Mouse (Mus musculus) kidney, adult 9 months (tissue): ENCODE data around the gene Ifitm1.
A peak's percentile ranks its signal among the peaks of the same experiment; 100 is the strongest.

ENCODE experiments used
- DNase-seq: peaks from one replicate; pipeline ENCODE4 v3.0.0; 2022

The Ifitm1 gene

DNA sequence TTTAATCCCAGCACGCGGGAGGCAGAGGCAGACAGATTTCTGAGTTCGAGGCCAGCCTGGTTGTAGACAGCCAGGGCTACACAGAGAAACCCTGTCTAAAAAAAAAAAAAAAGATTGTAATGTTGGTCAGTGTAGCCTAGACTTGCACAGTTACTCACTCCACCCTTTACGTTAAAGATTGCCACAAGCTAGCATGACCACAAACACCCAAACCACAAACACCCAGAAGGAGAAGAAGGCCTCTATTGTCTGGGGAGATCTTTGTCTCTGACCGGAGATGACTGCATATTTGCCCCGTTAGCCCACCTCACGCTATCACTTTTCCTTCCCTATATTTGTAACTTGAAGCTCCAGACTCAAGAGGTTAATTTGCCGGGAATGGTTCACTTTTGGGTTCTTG is 14.7 kb downstream of the Ifitm1 start:
- no peak for DNase-seq

DNA sequence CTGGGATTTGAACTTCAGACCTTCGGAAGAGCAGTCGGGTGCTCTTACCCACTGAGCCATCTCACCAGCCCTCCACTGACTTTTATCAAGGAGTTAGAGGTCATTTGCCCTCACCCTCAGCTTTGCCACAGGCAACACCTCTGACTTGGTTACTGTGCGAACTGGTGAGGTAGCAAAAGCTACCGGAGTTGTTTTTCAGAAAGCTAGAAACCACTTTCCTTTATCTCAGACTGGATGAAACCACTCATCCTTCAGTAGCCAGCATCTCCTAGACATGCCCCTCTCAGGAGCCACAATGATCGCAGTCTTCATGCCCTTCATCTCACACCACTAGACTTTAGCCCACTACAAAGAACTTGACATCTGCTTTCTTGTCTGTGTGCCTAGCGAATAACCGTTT is 15.9 kb downstream of the Ifitm1 start:
- DNase-seq = no peak

DNA sequence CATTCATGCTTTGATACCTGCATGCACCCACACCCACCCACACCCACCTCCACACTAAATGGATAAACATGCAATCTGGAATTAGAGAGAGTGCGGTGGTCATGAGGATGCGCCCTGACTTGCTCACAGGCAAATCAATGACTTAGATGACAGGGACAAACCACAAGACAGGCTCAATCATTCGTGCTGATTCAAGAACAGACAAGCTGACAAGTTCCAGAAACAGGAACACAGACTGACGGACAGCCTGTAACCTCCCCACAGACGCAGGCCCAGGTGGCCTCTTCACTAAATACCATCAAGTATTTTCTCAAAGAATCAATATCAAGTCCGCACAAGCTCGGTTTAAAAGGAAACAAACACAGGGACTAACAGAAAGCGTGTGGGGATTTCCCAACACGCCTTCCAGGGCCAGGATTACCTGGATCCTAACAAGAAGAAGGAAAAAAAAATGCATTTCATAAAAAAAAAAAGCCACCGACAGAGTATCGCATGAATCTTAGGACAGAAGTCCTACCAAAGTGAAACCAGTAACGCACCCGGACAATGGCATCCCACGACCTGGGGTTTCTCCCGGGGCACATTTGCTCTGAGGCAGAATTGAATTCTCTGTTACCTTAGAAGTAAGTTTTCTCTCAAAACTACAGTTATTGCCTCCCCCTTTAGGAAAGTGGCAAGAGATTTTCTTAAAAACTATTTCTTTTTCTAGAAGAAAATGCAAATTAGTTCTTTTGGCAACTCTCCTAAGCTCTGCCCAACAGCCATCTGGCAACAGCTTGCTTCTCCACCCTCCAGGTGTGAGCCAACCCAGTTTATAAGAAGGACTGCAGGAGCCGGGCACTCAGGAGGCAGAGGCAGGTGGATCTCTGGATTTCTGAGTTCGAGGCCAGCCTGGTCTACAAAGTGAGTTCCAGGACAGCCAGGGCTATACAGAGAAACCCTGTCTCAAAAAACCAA is 20.4 kb downstream of the Ifitm1 start:
- DNase-seq = no peak

DNA sequence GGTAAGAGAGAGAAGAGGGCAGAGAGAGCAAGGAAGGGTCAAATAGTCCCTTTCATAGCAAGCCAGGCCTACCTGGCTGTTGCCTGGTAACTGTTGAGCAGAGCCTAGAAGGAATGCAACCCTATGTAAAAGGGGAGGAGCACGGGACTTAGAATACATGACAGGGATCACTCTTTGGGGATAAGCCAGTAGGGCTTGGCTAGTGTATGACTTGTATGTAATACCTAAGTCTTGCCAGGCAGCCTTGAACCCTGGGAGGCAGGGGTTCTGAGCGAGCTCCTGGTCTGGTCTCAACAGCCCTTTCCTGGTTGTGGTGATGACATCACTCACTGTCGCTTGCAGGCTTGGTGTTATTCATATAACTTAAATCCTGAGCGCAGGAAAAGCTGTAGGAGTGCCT is 22.0 kb downstream of the Ifitm1 start:
- no peak for DNase-seq

DNA sequence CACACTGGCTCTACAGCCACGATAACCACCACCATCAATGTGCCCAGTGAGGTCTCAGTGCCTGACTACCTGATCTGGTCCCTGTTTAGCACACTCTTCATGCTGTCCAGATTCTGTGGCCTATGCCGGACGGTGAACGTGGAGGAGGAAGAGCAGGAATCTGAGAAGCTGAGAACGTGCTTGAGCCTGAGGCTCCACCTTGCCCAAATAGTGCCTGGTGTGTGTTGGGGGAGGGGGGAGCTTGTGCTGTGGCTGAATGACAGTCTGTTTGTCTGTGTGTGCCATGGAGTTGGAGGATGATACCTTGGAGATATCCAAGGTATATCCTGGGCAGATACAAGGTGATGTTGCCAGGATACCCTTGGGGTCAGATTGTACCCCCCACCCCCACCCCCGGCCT is 23.2 kb downstream of the Ifitm1 start:
- DNase-seq = no peak

DNA sequence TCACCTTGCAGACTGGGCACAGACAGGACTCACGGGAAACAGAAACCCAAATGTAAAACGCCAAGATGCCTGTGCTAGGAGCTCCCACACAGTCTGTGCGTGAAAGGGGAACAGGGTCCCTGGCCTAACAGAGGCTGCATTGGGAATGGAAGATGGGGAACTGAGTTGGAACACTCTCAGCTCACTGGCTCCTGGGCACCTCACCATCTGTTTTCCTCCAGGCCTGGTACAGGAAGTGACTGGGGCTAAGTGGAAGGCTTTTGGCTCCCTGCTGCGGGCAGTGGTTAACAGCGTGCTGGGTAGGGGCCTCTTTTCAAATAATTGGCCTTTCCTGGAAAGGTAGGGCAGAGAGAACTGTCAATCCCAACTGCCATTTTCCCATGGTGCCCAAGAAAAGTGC is 23.6 kb downstream of the Ifitm1 start:
- DNase-seq = no peak

DNA sequence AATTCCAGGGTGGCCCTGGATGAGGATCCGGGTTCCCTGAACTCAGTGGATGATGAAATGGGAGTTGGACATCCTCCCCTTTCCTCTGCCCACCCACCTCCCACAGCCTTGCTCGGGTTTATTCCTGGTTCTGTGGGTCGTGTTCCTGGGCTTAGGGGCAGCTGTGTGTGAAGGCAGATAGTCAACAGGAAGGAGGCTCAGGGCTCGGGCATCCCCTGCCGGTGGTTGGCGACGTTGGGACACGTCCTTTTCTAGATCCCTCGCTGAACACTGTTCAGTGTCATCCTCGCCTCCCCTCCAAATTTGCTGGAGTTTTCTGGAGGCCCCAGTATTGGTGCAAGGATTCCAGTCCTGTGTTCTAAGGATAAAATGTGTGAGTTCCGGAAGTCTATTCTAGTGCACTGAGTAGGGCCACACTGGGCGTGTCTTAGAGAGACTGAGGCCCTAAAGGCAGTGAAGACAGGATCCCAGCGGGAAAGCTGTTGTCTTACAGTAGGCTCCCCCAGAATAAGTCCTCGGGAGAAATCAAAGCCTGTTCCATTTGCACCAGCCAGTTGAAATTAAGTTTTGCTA is 24.2 kb downstream of the Ifitm1 start:
- DNase-seq = no peak

DNA sequence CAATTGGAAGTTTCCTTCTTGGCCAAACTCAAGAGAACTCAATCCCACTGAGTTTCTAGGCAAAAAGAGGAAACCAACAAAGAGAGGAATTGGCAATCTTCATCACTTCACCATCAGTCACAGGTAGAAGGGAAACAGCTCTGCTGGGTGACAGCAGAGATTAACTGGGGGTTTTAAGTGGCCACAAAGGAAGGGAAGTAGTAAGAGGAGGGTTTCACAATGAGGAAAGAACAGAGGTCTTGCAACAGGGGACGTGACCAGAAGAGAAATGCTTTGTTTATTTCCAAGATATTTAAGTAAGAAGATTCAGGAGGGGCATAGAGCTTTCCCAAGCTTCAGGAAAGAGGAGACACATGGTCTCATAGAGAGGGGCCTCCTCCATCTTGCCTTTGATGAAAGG is 30.8 kb downstream of the Ifitm1 start:
- DNase-seq = no peak

DNA sequence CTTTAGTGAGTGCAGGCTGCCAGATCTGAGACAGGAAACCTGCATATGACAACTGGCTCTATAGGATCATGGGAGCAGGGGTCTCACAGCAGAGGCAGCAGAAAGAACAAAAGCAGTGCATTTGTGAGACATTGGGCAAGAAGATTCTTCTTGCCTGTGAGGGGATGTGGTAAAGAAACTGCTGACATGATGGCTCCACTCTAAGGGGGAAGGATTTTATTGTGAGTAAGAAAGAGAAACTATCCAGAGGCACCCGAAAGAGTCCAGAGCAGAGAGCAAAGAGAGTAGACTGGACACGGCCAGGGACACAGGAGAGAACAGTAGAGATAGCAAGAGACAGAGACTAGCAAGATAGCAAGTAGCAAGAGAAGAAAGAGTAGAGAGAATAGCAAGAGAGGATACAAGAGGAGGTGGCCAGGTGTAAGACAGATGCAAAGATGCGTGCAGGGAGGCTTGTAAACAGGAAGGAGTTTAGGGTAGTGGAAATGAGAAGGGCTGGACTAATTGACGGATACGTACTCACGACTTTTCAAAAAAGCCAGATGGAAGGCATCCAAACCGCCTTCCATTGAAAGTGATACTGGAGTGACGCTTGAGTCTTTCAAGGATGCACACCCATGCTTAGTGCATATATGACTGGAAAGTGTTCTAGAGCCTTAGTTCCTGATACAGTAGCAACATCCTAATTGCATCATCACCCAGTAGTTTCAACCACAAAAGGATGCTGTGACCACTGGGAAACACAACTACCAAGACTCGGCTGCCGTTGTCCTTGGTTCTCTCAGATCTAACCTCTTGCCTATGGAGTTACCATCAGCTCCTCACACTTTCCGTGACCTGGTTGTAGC is 32.1 kb downstream of the Ifitm1 start:
- no peak for DNase-seq

DNA sequence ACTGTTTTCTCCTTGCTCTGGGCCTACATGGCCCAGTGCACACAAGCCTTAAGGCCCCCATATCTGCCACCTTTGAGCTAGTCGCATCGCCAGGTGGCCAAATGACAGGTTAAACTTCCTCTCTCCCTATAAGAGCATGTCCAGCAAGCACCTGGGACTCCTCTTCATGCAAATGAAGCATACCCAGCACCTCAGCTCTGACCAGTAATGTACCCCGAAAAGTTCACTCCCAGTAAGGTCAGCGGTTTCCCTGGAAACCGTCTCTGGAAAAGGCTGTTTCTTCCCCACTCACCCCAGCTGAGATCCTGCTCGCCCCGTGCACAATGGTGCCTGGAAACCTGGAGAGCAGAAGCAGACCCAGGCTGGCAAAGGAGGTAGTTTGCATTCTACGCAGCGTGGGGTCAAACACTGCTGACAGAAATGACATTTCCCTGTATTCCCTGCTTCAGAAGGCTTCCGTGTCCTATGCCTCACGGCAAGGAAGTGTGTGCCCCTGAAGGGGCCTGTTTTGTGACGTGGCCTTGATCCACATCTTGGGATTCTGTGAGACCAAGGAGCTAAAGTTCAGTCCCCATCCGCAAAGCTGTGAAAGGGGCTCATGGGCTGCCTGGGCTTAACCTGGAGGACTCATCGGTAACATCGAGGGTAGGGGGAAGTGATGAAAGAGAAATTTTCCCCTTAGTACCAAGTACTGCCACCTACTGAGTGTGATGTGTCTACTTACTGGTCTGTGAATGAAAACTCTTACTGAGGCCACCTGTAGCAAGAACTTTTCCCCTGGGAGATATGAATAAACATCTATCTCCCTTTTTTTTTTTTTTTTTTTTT is 34.1 kb downstream of the Ifitm1 start:
- no peak for DNase-seq

DNA sequence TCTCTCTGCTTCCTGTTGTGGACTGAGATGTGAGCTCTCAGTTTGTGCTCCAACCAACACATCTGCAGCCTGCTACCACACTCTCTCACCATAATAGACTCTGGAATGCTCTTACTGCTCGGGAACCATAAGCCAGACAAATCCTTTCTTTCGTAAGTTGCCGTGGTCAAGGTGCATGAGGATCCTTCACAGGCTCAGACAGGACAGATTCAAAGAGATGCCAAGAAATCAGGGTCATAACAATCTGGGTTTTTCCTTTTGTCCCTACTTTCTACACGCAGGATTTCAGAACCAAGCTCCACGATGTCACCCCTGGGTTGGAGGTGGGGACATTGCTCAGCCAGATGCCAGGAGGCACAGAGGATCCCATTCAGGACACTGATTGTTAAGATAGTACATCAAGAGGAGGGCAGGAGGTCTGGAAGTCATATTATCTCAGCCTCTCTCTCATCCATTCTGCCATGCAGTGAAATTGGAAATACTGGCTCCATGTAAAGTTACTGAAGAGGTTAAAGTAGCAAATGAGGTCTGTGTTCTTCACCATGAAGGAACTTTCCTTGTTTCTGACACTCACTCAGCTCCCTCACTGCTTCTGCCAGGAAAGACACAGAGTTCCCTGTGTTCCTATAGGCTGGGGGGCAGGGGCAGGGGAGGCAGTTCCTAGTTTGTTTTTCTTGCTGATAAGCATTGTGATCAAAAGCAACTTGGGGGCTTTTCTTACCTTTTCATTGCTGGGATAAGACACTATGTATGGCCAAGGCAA is 36.4 kb downstream of the Ifitm1 start:
- no peak for DNase-seq

DNA sequence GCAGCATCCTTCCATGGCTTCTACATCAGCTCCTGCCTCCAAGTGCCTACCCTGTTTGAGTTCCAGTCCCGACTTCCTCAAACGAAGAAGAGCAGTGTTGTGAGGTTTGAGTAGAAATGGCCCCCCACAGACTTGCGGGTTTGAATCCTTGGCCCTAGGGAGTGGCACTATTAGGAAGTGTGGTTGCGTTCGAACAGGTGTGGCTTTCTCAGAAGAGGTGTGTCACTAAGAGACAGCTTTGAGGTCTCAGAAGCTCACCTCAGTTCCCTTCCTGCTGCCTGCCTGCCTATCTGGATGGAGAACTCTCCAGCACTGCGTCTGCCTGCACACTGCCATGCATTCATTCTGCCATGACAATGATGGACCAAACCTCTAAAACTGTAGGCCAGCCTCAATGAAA is 39.4 kb downstream of the Ifitm1 start:
- no peak for DNase-seq

DNA sequence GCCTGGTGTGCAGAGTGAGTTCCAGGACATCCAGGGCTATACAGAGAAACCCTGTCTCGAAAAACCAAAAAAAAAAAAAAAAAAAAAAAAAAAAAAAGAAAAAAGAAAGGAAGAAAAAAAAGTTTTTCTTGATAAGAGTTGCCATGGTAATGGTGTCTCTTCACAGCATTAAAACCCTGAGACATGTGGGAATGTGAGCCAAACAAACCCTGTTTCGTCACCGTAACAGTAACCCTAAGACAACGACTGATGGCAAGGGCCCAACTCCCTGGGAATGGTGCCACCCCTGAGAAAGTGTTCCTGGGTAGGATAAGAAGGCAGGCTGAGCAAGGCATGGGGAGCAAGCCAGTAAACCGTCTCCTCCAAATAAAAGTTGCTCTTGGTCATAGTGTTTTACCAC is 39.9 kb downstream of the Ifitm1 start:
- DNase-seq = no peak

DNA sequence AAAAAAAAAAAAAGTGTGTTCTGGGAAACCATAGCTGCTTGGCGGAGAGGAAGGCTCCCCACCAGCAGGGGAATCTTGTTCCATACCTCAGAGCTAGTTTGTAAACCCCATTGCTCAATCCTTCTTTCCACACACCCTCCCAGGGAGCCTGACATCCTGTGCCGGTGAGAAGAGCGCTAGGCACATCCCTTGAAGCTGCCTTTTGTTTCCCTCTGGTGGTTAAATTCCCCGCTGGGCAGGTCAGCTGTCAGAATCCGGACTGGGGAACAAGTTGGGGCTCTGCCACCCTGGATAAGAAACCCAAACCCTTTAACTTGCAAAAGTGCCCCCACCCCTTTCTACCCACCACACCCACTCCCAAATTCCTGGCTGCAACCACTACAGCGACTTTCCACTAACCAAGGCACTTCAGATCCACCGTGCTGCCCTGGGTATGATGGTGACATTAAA is 41.3 kb downstream of the Ifitm1 start:
- DNase-seq = peak; percentile 40

DNA sequence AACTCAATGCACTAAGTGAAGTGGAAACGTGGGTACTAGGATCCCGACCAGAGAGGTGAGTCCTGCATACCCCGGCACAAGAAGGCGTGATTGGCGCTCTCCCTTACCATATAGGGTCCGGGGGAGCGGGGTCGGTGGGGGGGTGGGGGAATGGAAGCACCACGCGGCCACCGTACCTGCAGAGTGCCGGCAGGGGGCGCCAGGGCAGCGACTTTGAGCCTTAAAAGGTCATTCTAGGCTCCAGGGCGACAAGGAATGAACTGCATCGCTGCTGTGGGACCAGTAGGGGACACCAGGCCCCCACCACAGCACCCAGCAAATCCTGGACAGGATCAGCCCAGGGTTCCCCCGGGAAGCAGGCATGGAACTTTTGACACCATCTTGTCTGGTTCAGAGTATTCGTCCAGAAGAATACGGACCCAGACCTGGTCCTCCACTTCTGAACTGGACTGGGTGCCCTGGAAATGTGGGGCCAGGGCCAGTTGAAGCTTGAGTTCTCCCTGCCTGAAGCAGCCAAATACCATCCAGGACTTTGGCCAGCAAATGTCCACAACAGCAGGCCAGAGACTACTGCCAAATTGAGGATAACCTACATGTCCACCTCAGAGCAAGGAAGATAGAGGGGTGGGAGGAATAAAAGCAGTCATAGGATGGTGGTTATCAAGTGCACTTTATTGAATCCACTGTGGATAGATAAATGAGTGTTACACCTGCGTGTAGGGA is 42.1 kb downstream of the Ifitm1 start:
- DNase-seq = peak; percentile 85

DNA sequence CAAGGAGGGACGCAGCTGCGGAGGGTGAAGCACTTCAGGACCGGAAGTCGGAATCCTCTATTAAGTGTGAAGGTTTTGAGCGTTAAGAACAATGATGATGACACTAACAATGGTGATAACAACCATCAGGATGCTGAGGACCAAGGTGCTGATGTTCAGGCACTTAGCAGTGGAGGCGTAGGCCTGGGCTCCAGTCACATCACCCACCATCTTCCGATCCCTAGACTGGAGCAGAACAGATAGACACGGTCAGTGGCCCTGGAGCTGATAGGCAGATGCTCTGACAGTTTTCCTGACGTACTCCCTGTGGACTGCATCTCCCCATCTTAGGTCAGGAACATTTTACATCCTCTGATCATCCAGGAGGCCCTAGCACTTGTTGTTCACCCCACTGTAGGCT is 42.6 kb downstream of the Ifitm1 start:
- no peak for DNase-seq

DNA sequence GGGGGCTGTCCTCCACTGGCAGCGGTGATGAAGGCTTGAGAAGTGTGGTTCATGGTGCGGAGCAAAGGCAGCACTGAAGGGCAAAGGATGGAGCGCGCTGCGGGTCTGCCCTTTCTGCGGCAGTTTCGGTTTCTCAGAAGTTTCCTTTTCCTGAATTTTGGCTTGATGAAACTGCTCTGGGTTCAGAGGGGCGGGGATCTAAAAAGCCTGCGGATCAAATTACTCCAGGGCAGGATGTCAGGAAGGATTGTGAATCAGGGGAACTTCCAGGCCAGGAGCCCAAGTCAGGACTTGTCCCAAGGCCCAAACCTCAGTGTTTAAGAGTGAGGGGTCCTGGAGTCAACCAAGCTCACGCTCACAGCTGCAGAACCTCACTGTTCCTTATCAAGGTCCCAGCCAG is 43.6 kb downstream of the Ifitm1 start, which contains the start of gene Ifitm3:
Gene Ifitm3, minus strand, starts transcription at position 178 of the 400 bp plus-strand sequence.
- peak; percentile 71 for DNase-seq

DNA sequence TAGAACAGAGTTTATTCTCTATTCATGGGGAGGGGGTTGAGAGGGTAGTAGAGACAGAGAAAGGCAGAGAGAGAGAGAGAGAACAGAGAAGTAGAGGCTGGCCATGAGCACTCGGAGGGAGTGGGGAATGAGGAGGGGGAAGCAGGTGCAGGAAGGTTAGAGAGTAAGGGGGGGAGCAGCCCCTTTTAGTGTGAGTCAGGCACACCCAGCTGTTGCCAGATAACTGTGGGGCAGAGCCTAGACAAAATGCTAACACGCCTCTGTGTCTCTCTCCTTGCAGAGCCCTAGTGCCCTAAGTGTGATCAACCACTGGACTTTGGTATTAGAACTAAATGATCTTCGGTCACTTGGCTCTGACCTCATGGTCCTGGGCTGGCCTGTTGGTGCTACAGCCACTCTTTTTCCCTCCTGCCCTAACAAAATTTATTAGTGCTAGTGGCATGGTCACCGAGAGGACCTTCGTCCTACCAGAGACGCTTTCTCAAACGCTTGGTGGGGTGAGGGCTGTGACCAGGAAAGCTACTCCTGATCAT is 44.3 kb downstream of the Ifitm1 start:
- DNase-seq = peak; percentile 31

DNA sequence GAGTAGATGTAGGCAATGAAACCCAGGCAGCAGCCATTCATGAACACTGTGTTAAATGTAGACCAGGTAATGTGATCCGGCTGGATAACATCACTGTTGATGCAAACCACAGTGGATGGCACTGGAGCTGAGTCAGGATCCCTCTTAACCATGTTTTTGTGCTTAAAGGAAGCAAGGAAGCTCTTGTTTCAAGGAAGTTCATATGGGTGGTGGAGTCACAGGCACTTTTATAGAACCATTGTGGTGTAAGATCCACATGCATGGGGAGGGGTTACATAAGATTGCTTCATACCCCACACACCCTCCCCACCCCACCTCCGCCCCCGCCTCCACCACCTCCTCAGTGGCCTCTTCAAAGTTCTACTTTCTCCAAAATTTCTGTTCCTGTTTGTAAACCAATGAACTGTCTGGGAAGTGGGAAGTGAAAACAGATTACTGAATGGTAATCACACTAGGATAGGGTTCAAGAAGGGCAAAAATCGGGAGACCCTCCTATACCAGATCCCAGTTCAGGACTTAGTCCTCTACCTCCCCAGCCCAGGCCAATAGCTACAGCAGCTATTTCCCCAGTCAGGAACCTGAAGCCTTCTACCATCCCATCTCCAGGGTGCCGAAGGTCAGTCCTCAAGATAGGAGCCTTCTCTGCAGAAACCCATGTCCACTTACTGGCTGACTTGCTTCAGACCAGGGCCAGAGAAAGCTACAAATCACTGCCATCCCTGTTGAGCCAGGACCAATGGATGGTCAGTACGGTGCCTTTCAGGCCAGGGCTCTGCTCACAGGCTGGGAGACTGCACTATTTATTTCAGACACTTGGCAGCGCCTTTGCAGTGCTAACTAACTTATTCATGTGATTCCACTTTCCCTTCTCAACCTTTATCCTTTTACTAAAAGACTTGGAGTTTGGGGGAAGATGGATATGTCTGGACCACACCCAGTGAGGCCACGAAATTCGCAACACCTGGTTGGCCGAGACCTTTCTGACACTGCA is 50.0 kb downstream of the Ifitm1 start:
- no peak for DNase-seq
